Comparison of ENCODE assay signal across 10 mouse cellular contexts in genomic region chr8:61522132-61522531, GRCm38 (mm10). TPM values are rescaled to one million over a fixed set of nuclear protein-coding genes. Genes with fewer than 3 reads are reported as not detected.
DNase-seq lines count a peak whose midpoint lies in the region.
"Had no signal": no experiment of that assay in that cellular context is flagged by ENCODE, and none has a peak within 500 bp of the region (broad histone marks: within the 10 kb centered on the region; RNA-seq: fewer than 3 reads in every experiment).

No protein-coding gene starts in this region.

- 17% methylated on average over 1 of the region's 1 CpGs for WGBS in heart, embryonic 10.5 days

- H3K4me1 ChIP-seq in heart, embryonic 10.5 days, result no peaks in the 10 kb centered on the region

- H3K9me3 ChIP-seq in heart, embryonic 10.5 days, result no peaks in the 10 kb centered on the region
- H3K9me3 ChIP-seq: heart, embryonic 15.5 days; liver, embryonic 15.5 days had no signal

- no peaks in the 10 kb centered on the region for H3K27me3 ChIP-seq in heart, embryonic 10.5 days (ENCODE audit: insufficient read depth, poor library complexity, severe bottlenecking)
- H3K27me3 ChIP-seq: heart, embryonic 15.5 days; liver, embryonic 15.5 days had no signal

- H3K36me3 ChIP-seq in heart, embryonic 10.5 days, result peaks cover 89% of the 10 kb centered on the region
- H3K36me3 ChIP-seq: liver, embryonic 15.5 days had no signal

- no peak overlapping the region for H3K27ac ChIP-seq in heart, embryonic 10.5 days
- H3K27ac ChIP-seq: heart, embryonic 15.5 days; liver, embryonic 15.5 days had no signal

- H3K4me3 ChIP-seq in heart, embryonic 10.5 days, result no peak overlapping the region
- H3K4me3 ChIP-seq: heart, embryonic 15.5 days; liver, embryonic 15.5 days had no signal

- peak; percentile 58 for DNase-seq in heart, postnatal 4 days
- DNase-seq in heart, embryonic 10.5 days (ENCODE audit: low spot score), result no peak
- peak; percentile 18 for DNase-seq in thymus, postnatal 14 days
- no peak for DNase-seq in thymus, postnatal 10 days (ENCODE audit: low spot score in 2 of 2)
- peak; percentile 45 for DNase-seq in embryo, embryonic 9.5 days (ENCODE audit: extremely low spot score)
- DNase-seq in lung, postnatal 36 days, result peak; percentile 56
- DNase-seq in cerebellum, adult 8-10 months, result no peak
- no peak for DNase-seq in heart, adult 9 months (ENCODE audit: low spot score in 2 of 2)

RNA-seq across cellular contexts. Expression of gene Cbr4, which starts 34.6 kb away (rescaled TPM):
- 10 to 100 TPM; 40.3 to 41.2 TPM for total RNA-seq in heart, postnatal 4 days (2021)
- polyA plus RNA-seq in heart, embryonic 10.5 days (2016; fragmentation: Nextera tagmentation; extraction: Ambion mirVana), result 30.1 and 31.7 TPM in 2 replicates

Comparison
In these comparisons a context has a peak if more than half of its experiments do, and no peak if none do; other contexts are left out.
1. DNase-seq: peak in heart, postnatal 4 days (single experiment), thymus, postnatal 14 days (single experiment), embryo, embryonic 9.5 days (single experiment) and lung, postnatal 36 days (single experiment); none in heart, embryonic 10.5 days (single experiment), thymus, postnatal 10 days (0 of 2), cerebellum, adult 8-10 months (single experiment) and heart, adult 9 months (0 of 2).